Mouse (Mus musculus) neural tube, embryonic 15.5 days (tissue): Measurements from ENCODE around the gene E130114P18Rik. TPM values are rescaled to one million over a fixed set of nuclear protein-coding genes. Genes with fewer than 3 reads are reported as not detected.
A peak's percentile ranks its signal among the peaks of the same experiment; 100 is the strongest.

ENCODE experiments used
- ATAC-seq: fragments of 200-750 bp; cut with Nextera tagmentation; 2 replicates; pipeline ENCODE4 v1.8.0; 2017; ENCODE audit warnings: mild to moderate bottlenecking, moderate TSS enrichment, moderate library complexity; ENCODE audit not compliant: low FRiP score
- H3K27ac ChIP-seq: fragments of 300-500 bp; sonication (generic); replicated peaks from 2 replicates; pipeline ENCODE4 v1.5.1; 2015; ENCODE audit warnings: mild to moderate bottlenecking, inconsistent platforms
- H3K27me3 ChIP-seq: fragments of 300-500 bp; sonication (generic); replicated peaks from 2 replicates; pipeline ENCODE4 v1.6.1; 2015; ENCODE audit warnings: inconsistent platforms
- H3K36me3 ChIP-seq: fragments of 300-500 bp; sonication (generic); 2 replicates; pipeline ENCODE4 v1.6.1; 2015; ENCODE audit warnings: inconsistent platforms
- H3K4me1 ChIP-seq: fragments of 300-500 bp; sonication (generic); 2 replicates; pipeline ENCODE4 v1.6.1; 2015; ENCODE audit warnings: inconsistent platforms
- H3K4me2 ChIP-seq: fragments of 300-500 bp; sonication (generic); 2 replicates; pipeline ENCODE4 v1.6.1; 2015; ENCODE audit warnings: inconsistent platforms, mild to moderate bottlenecking, moderate library complexity
- H3K4me3 ChIP-seq: fragments of 300-500 bp; sonication (generic); replicated peaks from 2 replicates; pipeline ENCODE4 v1.5.1; 2015; ENCODE audit warnings: mild to moderate bottlenecking, inconsistent platforms
- H3K9ac ChIP-seq: fragments of 300-500 bp; sonication (generic); replicated peaks from 2 replicates; pipeline ENCODE4 v1.6.1; 2015; ENCODE audit warnings: mild to moderate bottlenecking, inconsistent platforms
- H3K9me3 ChIP-seq: fragments of 300-500 bp; sonication (generic); replicated peaks from 2 replicates; pipeline ENCODE4 v1.6.1; 2016; ENCODE audit warnings: inconsistent platforms
- WGBS: fragments of 180-500 bp; shearing (Covaris S2); methylation state at CpG from one replicate; pipeline ENCODE4 v1.1.7; 2015; ENCODE audit warnings: mixed read lengths; 5-methylcytosine and 5-hydroxymethylcytosine counted together
- polyA plus RNA-seq: library from polyadenylated mRNA; unstranded; fragments of >200 nt; fragmentation: Nextera tagmentation; extraction: Ambion mirVana; gene quantifications from 2 replicates; pipeline ENCODE4 v1.2.1, GENCODE M21; 2015

E130114P18Rik gene
- polyA plus RNA-seq, 1 experiment from 2014 or later: 18.4 TPM

DNA sequence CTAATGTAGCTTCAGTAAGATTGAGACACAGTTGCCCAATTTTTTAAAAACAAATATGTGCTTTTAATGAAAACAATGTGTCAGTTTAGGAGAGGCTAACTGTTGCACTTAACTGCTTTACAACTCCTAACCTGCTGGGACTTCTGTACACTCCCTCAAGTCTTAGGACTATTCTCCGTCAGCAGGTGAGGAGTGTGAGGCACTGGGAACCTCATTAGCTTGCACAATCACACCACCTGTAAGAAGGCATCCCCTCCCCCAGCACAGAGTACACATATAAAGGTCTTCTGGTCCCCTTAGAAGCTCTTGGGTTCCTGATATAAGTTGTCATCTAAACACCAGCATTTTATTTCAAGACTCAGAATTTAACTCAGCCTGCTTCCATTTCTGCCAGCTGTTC is 170.7 kb downstream of the E130114P18Rik start:
- ATAC-seq: no peak
- 65% methylated on average over 1 of the region's 1 CpGs for WGBS
- H3K9me3 ChIP-seq: no peaks in the 10 kb centered on the region
- no peak overlapping the region for H3K9ac ChIP-seq
- no peaks in the 10 kb centered on the region for H3K36me3 ChIP-seq
- H3K4me2 ChIP-seq: no peak overlapping the region
- H3K4me3 ChIP-seq: no peak overlapping the region
- H3K27me3 ChIP-seq: no peaks in the 10 kb centered on the region
- H3K27ac ChIP-seq: no peak overlapping the region
- peaks cover 19% of the 10 kb centered on the region for H3K4me1 ChIP-seq

DNA sequence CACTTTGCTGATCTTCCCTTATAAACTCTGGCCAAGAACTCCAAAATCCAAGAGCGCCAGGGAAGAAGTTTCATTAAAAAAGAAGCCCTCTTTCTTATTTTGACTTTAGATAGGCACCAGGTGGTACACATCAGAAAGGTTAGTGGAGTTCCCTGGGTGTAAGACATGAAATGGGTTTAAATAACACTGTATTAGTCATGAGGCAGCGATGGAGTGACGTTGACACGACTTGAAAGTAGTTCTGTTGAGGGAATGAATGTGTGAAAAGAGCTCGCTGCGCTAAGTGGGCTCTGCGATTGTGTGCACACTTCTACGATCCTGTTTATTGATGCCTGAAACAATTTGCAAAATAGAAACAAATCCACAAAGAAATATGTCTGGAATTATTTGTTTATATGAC is 171.4 kb downstream of the E130114P18Rik start:
- no peak overlapping the region for H3K27ac ChIP-seq
- H3K4me3 ChIP-seq: no peak overlapping the region
- H3K9ac ChIP-seq: no peak overlapping the region
- H3K36me3 ChIP-seq: no peaks in the 10 kb centered on the region
- H3K4me2 ChIP-seq: no peak overlapping the region
- no peaks in the 10 kb centered on the region for H3K27me3 ChIP-seq
- ATAC-seq: no peak
- H3K4me1 ChIP-seq: peaks cover 20% of the 10 kb centered on the region
- no peaks in the 10 kb centered on the region for H3K9me3 ChIP-seq
- 89% methylated on average over 8 of the region's 8 CpGs for WGBS

DNA sequence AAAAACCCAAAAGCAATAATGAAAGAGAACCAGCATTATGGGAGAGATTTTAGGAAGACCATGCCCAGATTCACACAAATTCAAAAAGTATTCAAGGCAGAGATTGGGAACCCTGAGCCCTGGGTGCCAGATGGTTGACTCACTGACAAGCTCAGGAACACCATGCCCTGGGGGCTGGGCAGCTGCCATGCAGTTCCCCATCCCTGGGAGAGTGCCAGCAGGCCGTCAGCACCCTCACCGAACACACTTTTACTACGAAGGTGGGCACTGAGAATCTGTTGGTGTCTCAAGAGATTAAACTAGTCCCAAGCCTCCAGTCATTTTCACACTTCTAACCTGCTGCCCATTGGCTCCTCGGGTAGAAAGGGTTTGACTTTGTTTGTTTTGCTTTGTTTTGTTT is 175.3 kb downstream of the E130114P18Rik start:
- ATAC-seq: no peak
- no peaks in the 10 kb centered on the region for H3K9me3 ChIP-seq
- H3K4me3 ChIP-seq: no peak overlapping the region
- no peak overlapping the region for H3K4me2 ChIP-seq
- no peaks in the 10 kb centered on the region for H3K36me3 ChIP-seq
- 42% methylated on average over 4 of the region's 4 CpGs for WGBS
- no peaks in the 10 kb centered on the region for H3K27me3 ChIP-seq
- no peak overlapping the region for H3K27ac ChIP-seq
- H3K9ac ChIP-seq: no peak overlapping the region
- H3K4me1 ChIP-seq: peaks cover 6% of the 10 kb centered on the region; the same call in 1 of the 2 replicates

DNA sequence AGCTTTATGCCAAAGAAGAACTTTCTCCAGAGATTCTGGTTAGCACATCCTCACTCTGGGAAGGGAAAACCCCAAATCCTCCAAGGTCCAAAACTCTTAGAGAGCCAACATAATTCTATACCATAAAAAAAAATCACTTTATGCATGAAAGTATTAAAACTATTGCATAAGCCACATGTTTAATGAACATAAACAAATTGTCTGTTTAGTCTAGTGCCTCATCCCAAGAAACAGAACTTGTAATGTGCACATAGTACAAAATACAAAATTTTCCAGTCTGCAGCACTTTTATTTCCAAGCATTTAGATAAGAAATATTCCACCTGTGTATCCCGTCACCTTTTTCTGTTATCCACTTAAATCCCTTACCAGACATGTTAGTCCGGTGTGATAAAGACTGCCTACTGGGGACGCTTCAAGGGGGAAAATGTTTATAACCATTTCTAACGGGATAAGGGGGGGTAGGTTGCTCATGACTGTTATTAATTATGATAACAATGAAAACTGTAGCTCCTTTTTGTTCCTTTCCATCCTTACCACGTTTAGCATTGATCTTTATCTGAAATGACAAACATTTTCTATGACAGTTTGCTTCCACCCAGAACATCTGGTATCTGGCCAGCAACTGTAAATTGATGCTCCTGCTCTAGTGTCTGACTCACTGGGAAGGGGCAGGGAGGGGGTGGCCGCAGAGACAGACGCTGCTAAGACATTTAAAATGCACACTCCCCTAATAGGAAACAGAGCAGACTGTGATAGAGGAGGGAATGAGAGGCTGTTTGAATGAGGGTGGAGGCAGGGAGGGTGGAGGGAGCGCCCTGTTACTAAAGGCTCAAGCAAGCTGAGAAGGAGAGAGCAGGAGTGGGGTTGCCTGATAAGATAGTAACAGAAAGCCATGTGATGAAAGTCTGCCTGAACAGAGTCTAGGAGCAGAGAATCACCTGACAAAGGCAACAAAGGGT is 176.7 kb downstream of the E130114P18Rik start:
- no peaks in the 10 kb centered on the region for H3K9me3 ChIP-seq
- H3K36me3 ChIP-seq: no peaks in the 10 kb centered on the region
- H3K4me2 ChIP-seq: peak overlapping the region; percentile 13; the same call in 1 of the 2 replicates
- ATAC-seq: no peak
- H3K4me1 ChIP-seq: peaks cover 6% of the 10 kb centered on the region; the same call in 1 of the 2 replicates
- H3K27me3 ChIP-seq: no peaks in the 10 kb centered on the region
- H3K9ac ChIP-seq: no peak overlapping the region
- no peak overlapping the region for H3K4me3 ChIP-seq
- WGBS: 44% methylated on average over 8 of the region's 8 CpGs
- H3K27ac ChIP-seq: no peak overlapping the region

DNA sequence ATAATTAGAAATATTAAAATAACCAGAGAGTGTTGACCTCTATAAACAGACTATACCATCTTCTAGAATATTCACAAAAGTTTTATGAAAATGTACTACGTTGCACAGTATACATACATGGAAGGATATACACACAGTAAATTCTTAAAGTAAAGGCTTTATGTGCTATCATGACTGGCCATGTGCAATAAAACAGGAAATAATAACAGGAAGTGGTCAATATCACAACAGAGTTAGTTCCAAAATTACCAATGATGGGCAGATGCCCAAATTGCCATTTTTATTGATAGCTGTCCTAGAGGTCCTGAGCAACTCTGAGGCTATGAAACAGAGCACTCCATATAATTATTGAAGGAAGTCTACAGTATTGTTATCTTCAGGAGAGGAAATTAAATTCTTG is 180.4 kb downstream of the E130114P18Rik start:
- no peak overlapping the region for H3K4me3 ChIP-seq
- ATAC-seq: no peak
- WGBS: 100% methylated on average over 1 of the region's 1 CpGs
- H3K27me3 ChIP-seq: no peaks in the 10 kb centered on the region
- no peak overlapping the region for H3K9ac ChIP-seq
- H3K27ac ChIP-seq: no peak overlapping the region
- H3K9me3 ChIP-seq: no peaks in the 10 kb centered on the region
- no peaks in the 10 kb centered on the region for H3K36me3 ChIP-seq
- peaks cover 6% of the 10 kb centered on the region; the same call in 1 of the 2 replicates for H3K4me1 ChIP-seq
- no peak overlapping the region for H3K4me2 ChIP-seq

DNA sequence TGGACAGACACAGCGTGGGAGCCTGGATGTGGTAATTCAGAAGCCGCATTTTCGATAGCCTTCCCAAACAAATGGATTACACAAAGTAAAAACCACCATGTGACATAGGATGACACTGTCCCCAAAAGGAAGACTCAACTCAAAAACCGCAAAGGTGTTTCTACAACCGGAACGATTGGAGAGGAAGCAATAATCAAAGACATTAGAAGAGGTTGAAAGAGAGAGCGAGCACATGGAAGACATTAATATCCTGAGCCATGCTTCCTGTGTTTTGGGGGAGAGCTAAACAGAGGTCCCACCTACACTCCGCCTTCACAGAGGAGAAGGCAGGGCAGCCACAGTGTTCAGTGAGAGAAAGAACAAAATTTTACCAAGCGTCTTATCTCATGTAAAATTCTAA is 181.5 kb downstream of the E130114P18Rik start:
- no peak overlapping the region for H3K4me2 ChIP-seq
- no peak overlapping the region for H3K9ac ChIP-seq
- no peak overlapping the region for H3K27ac ChIP-seq
- no peak overlapping the region for H3K4me3 ChIP-seq
- H3K36me3 ChIP-seq: no peaks in the 10 kb centered on the region
- 93% methylated on average over 9 of the region's 9 CpGs for WGBS
- ATAC-seq: no peak
- no peaks in the 10 kb centered on the region for H3K27me3 ChIP-seq
- peaks cover 1% of the 10 kb centered on the region; the same call in 1 of the 2 replicates for H3K4me1 ChIP-seq
- H3K9me3 ChIP-seq: no peaks in the 10 kb centered on the region

DNA sequence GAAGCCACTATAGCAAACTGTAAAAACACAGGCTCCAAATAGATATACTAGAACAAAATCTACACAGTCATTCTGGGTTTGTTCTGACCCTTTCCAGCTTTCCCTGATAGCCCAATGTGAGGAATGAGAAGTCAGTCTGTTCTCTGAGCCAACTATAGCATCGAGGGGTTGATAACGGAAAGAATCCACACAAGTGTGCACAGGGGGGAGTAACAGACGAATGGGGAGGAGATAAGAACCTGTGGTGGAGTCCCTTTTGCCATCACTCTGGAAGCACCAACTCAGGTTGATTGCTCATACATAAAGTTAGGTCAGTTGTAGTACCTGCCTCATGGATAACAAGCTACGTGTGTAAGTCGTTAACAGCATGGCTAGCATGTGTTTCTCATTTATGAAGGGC is 184.0 kb downstream of the E130114P18Rik start:
- ATAC-seq: no peak
- H3K27ac ChIP-seq: no peak overlapping the region
- H3K4me1 ChIP-seq: no peaks in the 10 kb centered on the region
- H3K4me2 ChIP-seq: no peak overlapping the region
- no peaks in the 10 kb centered on the region for H3K27me3 ChIP-seq
- no peaks in the 10 kb centered on the region for H3K36me3 ChIP-seq
- H3K9me3 ChIP-seq: no peaks in the 10 kb centered on the region
- no peak overlapping the region for H3K4me3 ChIP-seq
- no peak overlapping the region for H3K9ac ChIP-seq
- 89% methylated on average over 5 of the region's 5 CpGs for WGBS

DNA sequence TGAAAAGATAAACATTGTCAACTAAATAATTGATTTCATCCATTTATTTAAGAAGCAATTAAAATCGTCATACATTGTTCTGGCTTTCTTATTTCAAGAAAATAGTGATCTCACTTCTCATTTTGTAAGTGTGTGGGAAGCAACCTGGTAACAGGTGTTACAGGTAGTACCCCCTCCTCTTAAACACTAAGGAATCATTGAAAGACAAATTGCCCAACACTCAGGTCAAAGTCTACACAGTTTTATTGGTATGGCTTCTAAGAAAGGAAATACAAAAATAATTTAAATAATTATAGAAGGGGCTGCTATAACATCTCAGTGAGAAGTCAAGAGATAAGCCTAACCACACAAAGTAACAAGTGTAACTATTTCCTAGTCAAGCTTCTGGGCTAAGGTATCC is 188.1 kb downstream of the E130114P18Rik start:
- 73% methylated on average over 1 of the region's 1 CpGs for WGBS
- H3K36me3 ChIP-seq: no peaks in the 10 kb centered on the region
- H3K9me3 ChIP-seq: no peaks in the 10 kb centered on the region
- ATAC-seq: no peak
- H3K9ac ChIP-seq: no peak overlapping the region
- H3K4me2 ChIP-seq: no peak overlapping the region
- H3K27ac ChIP-seq: no peak overlapping the region
- H3K4me3 ChIP-seq: no peak overlapping the region
- H3K27me3 ChIP-seq: no peaks in the 10 kb centered on the region
- no peaks in the 10 kb centered on the region for H3K4me1 ChIP-seq

DNA sequence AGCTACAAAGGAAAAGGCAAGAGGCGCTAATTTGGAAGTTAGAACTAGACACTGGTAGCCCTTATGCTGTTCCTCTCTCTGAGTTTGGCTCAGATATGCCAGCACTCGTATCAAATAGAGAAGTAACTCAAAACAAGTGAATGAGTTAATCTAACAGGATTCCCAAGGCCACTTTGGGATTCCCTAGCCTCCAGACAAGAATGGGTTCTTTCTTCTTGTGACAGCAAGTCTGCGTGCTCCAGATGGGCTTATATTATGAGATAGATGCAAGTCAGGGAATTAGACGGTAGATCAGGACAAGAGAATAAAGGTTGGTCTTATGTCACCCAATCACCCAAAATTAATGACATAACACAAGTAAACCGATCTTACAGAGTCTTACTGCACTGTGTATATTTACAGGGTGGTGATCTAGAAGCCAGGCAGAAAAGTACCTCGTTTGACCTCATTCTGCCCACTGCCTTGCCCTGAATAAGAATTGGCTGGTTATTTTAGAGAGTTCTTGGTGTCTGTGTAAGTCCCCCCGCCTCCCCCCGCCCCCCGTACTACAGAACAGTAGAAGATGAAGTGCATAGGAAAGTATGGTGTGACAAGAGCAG is 190.4 kb downstream of the E130114P18Rik start:
- Histone ChIP-seq H3K27me3 (no peaks in the 10 kb centered on the region), H3K4me2 (no peak overlapping the region), H3K4me1 (peaks cover 11% of the 10 kb centered on the region; the same call in 1 of the 2 replicates), H3K9ac (no peak overlapping the region), H3K9me3 (no peaks in the 10 kb centered on the region), H3K27ac (no peak overlapping the region), H3K36me3 (no peaks in the 10 kb centered on the region), H3K4me3 (no peak overlapping the region)
- 75% methylated on average over 9 of the region's 9 CpGs for WGBS
- ATAC-seq: no peak

DNA sequence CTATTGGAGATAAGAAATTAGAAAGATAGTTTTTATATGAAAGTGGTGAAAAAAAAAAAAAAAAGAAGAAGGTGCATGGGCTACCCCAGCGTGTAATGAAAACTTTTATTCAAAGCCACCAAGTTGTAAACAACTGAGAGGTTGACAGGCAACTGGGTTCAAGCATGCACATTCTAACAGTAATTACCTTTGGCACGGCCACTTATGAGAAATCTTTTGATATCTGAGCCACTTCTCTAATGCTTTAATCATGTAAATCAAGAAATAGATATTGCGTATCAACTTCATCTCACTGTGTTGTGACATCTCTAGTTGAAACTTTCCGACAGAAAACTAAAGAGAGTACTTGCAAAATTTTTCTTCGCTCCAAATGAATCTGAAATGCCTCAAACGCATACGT is 192.7 kb downstream of the E130114P18Rik start:
- Histone ChIP-seq H3K4me3 (no peak overlapping the region), H3K9ac (no peak overlapping the region), H3K4me1 (peaks cover 11% of the 10 kb centered on the region; the same call in 1 of the 2 replicates), H3K4me2 (no peak overlapping the region), H3K36me3 (no peaks in the 10 kb centered on the region), H3K27ac (no peak overlapping the region), H3K9me3 (no peaks in the 10 kb centered on the region), H3K27me3 (no peaks in the 10 kb centered on the region)
- ATAC-seq: no peak
- WGBS: 70% methylated on average over 7 of the region's 7 CpGs

DNA sequence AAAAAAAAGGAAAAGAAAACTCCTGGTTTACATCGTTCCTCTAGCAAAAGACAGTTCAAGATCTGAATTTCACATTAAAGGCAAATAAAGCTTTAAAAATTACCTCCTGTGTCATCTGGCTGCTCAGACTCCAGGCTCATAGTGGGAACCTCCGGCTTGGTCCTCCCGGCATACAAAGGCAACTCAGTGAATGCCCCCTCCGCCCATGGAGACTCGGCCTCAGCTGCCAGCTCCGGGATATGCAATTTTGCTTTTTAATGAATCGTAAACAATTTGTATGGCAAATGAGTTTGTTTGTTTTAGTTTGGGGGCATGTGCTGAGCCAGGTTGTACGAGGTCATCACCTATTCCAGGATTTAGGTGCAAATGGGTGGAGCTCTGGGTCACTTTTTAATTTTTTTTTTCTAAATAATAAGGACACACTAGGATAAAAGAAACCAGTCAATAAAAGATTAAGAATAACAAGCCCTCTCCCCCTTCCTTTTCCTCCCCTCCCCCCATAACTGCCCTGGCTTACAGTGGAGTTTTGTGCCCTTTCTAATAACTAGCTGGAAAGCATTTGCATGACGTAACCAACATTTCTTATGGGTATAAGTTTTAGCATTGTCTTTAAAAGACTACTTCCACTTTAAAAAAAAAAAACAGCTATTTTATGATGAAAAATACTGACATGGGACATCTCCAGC is 193.3 kb downstream of the E130114P18Rik start:
- Histone ChIP-seq H3K9ac (0 out of 2 replicates have a peak overlapping the region, but pooled peaks have one; percentile 10), H3K4me2 (peak overlapping the region; percentile 45), H3K9me3 (no peaks in the 10 kb centered on the region), H3K4me1 (peaks cover 11% of the 10 kb centered on the region; the same call in 1 of the 2 replicates), H3K4me3 (peak overlapping the region; percentile 29), H3K27me3 (no peaks in the 10 kb centered on the region), H3K36me3 (no peaks in the 10 kb centered on the region), H3K27ac (no peak overlapping the region; the same call in 1 of the 2 replicates)
- no peak for ATAC-seq
- whole genome bisulfite sequencing: 21% methylated on average over 9 of the region's 9 CpGs
